Mouse (Mus musculus) gastrocnemius, adult 18-20 months (tissue): Measurements from ENCODE around the gene Ankrd6. TPM values are rescaled to one million over a fixed set of nuclear protein-coding genes. Genes with fewer than 3 reads are reported as not detected.

Experiments
- DNase-seq: peaks from one replicate; pipeline ENCODE4 v3.0.0; 2021; ENCODE audit warnings: low spot score
- total RNA-seq, 2 experiments: library from RNA; stranded (reverse); gene quantifications; 2 replicates each; pipeline ENCODE4 v1.2.3; 2021

Gene Ankrd6
- total RNA-seq, 2 experiments from 2014 or later, result 3.0 to 6.9 TPM

DNA sequence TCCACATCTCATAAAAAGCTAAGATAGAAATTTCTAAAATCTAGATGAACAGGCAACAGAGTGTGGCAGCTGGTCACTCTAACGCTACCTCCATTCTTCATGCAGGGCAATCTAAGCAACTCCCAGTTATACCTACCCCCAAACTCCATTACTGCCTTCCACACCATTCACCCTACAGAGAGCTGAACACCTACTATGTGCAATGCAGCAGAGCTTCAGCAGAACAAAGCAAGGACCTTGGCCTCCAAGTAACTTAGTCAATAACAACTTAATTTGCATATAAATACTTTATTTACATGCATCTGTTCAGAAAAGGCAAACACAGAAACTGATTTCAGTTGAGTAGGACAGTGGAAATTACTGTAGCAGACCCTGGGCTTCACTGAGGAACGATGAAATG, 44.7 kb downstream of the Ankrd6 start:
- no peak for DNase-seq

- DNase-seq, result no peak
Observed at GRCm38 (mm10) chr4:32905381-32905780, 45.3 kb downstream of the Ankrd6 start.

DNA sequence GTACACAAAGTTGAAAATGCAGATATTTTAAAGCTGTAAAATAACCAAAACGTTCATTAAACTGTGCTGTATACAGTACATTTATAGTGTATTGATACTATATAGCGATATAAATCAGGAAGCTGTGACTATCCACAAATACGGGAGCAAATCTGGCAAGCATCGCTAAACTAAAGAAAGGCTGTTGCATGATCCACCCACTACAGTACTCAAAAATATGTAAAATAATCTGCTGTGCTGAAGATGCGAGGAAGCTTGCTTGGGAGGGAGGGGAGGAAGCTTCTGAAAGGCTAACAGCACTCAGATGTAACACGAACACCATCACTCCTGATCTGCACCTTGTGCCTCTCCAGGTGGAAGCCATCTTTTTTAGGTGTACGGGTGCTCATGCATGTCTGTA, 46.8 kb downstream of the Ankrd6 start:
- DNase-seq, result no peak

DNA sequence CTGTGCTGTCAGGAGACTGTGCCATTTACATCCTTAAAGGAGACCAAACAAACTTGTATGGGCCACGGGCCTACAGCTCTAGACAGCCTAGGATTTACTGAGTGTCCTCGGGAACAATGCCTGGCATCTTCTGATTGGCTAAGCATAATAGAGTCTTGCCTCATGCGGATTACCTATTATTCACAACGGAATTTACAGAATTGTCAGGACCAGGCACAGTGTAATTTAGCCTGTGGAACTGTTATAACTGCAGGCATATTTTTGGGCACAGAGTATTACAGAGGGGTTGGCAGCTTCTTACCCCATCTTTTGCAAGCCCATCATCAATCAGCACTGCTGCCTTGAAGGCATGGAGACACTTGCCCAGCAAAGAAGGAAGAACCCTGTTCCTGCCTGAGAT, 51.6 kb downstream of the Ankrd6 start:
- DNase-seq, result no peak

DNA sequence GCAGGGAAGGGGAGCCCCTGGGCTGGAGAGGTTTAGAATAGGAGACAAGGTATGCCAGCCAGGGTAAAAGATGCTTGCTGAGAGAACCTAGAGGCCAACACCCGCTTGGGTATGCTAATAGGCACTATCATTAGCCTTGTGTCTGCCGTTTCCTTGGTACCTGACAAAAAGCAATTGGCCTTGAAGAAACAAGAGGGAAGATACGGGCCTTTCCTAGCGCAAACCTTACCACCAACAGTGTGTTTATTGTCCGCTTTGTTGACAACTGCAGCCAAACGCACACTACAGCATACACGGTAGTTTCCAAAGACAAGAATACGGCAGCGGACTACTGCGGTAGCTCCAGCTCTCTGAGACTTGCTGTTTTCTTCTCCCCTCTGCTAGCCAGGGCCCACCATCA, 59.3 kb downstream of the Ankrd6 start:
- DNase-seq, result no peak

- DNase-seq, result no peak
Observed at GRCm38 (mm10) chr4:32890735-32891098, 59.9 kb downstream of the Ankrd6 start.

DNA sequence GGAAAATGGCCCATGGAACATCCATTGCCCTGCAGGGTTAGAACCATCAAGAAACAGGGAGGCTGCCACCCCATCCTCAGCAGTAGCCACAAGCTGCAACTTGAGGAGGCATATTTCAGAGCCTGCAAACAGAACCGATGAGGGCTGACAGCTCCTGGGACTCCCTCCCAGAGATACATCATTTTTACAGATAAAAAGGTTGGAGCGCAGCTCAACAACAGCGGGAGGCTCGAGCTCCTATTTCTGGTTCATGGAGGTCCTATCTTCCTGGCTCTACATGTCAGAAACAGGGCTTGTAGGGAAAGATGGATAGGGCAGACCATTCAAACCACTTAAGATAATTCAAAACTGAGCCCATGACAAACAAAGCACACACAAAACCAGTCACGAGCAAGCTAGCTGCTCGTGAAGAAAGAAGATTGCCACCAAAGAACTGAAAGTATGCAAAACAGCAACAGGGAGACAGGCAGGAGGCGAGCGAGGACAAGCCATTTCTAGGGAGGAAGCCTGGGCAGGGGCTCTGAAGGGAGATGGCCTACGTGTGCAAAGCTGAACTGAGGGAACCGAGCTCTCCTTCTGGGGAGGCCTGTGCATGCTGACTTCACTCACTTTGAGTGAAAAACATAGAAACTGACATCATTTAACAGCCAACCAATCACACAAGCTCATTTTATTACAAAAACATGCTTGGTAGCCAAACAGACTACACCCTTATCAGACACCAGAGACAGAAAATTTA, 60.5 kb downstream of the Ankrd6 start:
- peak; percentile 15 for DNase-seq

GRCm38 (mm10) chr4:32889246-32889645, 61.4 kb downstream of the Ankrd6 start:
- DNase-seq, result peak; percentile 68

- no peak for DNase-seq
Observed at GRCm38 (mm10) chr4:32886479-32886878, 64.2 kb downstream of the Ankrd6 start.

- no peak for DNase-seq
Observed at GRCm38 (mm10) chr4:32884599-32884998, 66.0 kb downstream of the Ankrd6 start.

DNA sequence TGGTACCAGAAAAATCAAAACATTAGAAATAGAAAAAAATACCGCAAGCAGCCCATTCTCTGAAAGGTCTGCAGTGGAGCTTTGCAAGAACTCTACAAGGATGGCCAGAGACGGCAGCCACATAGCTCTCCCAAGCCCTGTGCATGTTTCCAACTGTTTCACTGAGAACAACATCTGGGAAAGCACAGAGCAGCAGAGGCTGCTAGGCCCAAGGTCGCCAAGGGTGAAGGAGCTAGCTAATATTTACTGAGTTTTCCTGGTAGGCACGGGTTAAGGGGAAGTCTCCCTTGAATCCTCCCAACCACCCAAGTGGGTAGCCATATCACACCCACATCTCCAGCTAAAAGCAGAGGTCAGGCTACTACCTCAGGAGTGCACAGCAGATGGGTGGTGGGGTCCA, 69.6 kb downstream of the Ankrd6 start:
- DNase-seq, result no peak

- DNase-seq, result no peak
Observed at GRCm38 (mm10) chr4:32874669-32875068, 76.0 kb downstream of the Ankrd6 start.

DNA sequence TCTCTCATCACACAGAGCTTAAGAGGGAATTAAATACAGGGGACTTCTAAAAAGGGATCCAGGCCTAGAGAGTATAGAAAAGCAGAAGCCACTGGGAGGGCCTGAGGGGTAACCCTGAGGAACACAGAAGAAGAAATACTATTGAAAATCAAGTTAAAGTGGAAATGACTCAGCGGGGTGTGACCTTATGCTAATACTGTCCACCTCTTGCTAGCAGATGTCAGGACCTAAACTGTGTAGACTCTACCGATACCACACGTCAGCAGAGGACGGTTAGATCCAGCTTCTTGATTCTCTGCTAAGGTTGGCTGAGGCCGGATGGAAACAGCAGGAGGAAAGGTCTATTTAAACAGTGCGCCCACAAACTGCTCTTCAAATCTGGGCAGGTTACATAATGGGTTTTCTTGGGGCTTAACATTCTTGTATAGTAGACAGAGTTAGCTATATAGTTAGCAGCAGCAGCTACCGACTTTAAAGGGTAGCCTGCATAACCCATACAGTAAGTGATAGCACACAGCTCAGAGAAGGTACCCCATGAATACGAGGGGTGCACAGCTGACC, 78.4 kb downstream of the Ankrd6 start:
- DNase-seq, result no peak

GRCm38 (mm10) chr4:32869370-32869769, 81.3 kb downstream of the Ankrd6 start:
- no peak for DNase-seq

GRCm38 (mm10) chr4:32868858-32869257, 81.8 kb downstream of the Ankrd6 start:
- DNase-seq, result no peak

GRCm38 (mm10) chr4:32868437-32868836, 82.2 kb downstream of the Ankrd6 start:
- no peak for DNase-seq

DNA sequence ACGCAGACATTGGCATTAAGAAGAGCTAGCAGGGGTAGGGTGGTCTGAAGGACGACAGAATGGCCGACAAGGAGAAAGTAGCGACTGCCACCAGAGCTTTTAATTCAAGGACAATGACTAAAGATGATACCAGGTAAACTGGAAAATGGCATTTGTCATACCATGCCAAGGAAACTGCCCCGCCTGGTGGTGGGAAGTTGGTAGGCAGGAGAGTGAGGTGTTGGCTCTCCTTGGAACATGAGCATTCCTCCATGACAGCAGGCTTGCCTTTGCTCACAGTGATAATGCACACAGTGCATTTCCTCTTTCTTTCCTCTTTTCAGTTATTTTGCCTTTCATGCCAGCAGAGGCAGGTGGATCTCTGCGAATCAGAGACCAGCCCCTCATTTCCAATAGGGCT, 83.2 kb downstream of the Ankrd6 start:
- DNase-seq, result no peak

GRCm38 (mm10) chr4:32864867-32865242, 85.8 kb downstream of the Ankrd6 start:
- no peak for DNase-seq

DNA sequence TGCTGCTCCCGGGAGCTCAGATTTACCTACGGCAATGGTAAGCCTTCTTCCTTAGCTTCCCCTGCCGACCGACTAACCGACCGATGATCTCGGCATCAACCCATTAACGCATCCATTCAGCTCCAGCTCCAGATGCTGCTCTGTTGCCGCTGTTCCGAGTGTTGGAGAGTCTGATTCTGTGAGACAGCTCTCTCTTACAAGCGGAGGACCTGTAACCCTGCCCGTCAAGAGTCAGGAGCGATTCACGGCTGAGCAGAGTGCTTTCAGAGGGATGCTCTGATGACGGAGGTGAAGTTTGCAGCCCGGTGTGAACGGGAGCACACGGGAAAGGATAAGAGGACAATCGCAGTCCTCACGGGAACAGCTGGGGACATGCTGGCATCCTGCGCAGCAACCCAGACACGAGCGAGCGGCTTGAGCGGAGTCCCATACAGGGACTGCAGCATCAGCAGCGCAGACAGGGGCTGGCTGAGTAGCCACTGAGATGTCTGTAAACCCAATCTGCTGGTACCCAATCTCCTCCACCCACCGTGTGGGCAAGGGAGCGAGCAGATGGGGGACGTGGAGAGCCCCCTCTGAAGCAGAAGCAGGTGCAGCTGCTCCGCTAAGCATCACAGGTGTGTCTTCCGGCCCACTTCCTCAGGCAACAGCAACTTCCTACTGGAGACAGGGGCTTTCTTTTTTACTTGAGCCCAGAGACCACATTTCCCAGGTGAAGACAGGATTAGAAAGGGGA, 86.3 kb downstream of the Ankrd6 start:
- DNase-seq, result no peak

DNA sequence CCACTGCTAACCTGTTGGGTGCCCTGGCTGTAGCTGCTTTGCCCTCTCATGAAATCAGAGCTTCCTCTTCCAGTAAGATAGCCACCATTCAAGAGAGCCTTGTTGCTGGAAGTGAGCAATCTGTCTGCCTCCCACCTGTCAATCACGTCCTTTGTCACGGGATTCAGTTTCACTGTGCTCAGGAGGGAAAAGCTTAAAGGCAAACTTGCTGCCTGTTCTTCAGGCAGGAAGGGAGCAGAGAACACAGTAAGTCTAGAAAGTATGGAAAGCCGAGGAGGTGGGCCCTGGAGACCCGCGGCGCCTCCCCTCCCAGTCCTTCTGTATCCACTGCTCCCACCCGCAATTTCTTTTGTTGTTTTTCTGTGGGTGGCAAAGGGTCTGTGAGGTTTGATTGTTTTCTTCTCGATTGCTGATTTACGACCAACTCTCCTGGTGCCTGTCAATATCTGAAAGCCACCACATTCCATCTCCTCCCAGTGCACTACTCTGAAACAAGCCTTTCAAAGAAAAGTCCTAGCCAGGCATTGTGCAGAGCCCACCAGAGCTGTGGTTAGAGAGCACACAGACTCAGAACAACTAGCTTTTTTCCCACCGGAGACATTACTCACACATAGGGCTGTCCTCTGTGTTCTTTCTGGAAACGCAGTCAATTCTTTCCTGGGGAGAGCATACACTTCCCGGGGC, 87.1 kb downstream of the Ankrd6 start:
- no peak for DNase-seq

DNA sequence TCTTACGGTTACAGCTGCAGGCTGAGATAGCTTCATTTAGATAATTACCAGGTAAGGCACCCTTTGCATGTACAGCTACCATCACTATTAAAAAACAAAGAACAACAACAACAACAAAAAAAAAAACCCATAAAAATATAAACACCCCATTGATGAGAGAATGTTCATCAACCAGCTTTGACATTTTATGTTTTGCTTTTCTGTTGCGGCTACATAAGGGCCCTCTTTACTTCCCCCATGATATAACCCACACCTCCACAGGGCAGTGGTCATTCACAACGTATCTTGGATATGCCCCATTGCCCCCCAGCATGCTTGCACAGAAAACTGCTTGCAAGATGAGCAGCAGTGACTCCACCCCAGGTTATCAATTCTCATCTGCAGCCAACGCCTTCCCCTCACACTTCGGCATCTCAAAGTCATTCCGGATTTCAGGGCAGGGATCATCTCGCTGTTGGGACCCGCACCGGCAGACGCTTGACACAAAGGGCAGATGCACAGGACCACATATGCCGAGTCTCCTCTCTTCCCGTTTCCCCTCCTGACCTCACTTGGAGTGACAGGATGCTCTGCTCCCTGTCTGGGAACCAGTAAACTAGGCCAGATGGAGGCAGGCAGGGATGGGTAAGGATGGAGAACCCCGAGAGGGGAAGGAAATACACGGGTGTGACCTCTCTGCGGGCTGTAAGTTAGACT, 87.7 kb downstream of the Ankrd6 start:
- no peak for DNase-seq
